Mouse (Mus musculus) heart, embryonic 16.5 days (tissue): ENCODE results near the gene Wnt7b. TPM values are rescaled to one million over a fixed set of nuclear protein-coding genes. Genes with fewer than 3 reads are reported as not detected.

ENCODE experiments used
- ATAC-seq: fragments of 200-750 bp; cut with Nextera tagmentation; replicated peaks from 2 replicates; pipeline ENCODE4 v1.8.0; 2017; ENCODE audit warnings: moderate number of reproducible peaks; ENCODE audit not compliant: insufficient read depth, low FRiP score; ENCODE audit errors: extremely low read depth
- H3K27ac ChIP-seq: fragments of 300-500 bp; sonication (generic); 2 replicates; pipeline ENCODE4 v1.5.1; 2014; ENCODE audit warnings: mild to moderate bottlenecking, low read length, control low read depth, moderate library complexity
- H3K27me3 ChIP-seq: fragments of 300-500 bp; sonication (generic); 2 replicates; pipeline ENCODE4 v1.6.1; 2014; ENCODE audit warnings: low read length, mixed read lengths; ENCODE audit not compliant: control insufficient read depth, insufficient read depth
- H3K36me3 ChIP-seq: fragments of 300-500 bp; sonication (generic); 2 replicates; pipeline ENCODE4 v1.6.1; 2014; ENCODE audit not compliant: control insufficient read depth, insufficient read depth
- H3K4me1 ChIP-seq: fragments of 300-500 bp; sonication (generic); 2 replicates; pipeline ENCODE4 v1.6.1; 2014; ENCODE audit warnings: low read length, mixed read lengths; ENCODE audit not compliant: control insufficient read depth, insufficient read depth
- H3K4me2 ChIP-seq: fragments of 300-500 bp; sonication (generic); 2 replicates; pipeline ENCODE4 v1.6.1; 2014; ENCODE audit warnings: low read depth, mild to moderate bottlenecking, control low read depth, low read length
- H3K4me3 ChIP-seq: fragments of 300-500 bp; sonication (generic); 2 replicates; pipeline ENCODE4 v1.5.1; 2014; ENCODE audit warnings: mild to moderate bottlenecking, control low read depth, low read length
- H3K9ac ChIP-seq: fragments of 300-500 bp; sonication (generic); 2 replicates; pipeline ENCODE4 v1.6.1; 2014; ENCODE audit warnings: low read length, control low read depth
- H3K9me3 ChIP-seq: fragments of 300-500 bp; sonication (generic); replicated peaks from 2 replicates; pipeline ENCODE4 v1.6.1; 2016; ENCODE audit warnings: low read length; ENCODE audit not compliant: control insufficient read depth
- WGBS: fragments of 180-500 bp; shearing (Covaris S2); extraction: QIAGEN DNeasy Blood & Tissue Kit; methylation state at CpG from one replicate; pipeline ENCODE4 v1.1.7; 2014; 5-methylcytosine and 5-hydroxymethylcytosine counted together
- polyA plus RNA-seq: library from polyadenylated mRNA; unstranded; fragments of >200 nt; fragmentation: Nextera tagmentation; extraction: Ambion mirVana; gene quantifications from 2 replicates; pipeline ENCODE4 v1.2.1, GENCODE M21; 2015

Wnt7b gene
- polyA plus RNA-seq = 0.97 and 4.0 TPM in 2 replicates

- Histone ChIP-seq H3K27ac (no peak within 1 kb of the TSS), H3K4me3 (peak within 1 kb of the TSS; percentile 59), H3K9me3 (peaks cover 6% of the 10 kb centered on the region), H3K27me3 (peaks cover 77% of the 10 kb centered on the region), H3K36me3 (no peaks in the 10 kb centered on the region), H3K4me2 (peak within 1 kb of the TSS; percentile 87), H3K4me1 (peaks cover 16% of the 10 kb centered on the region), H3K9ac (peak within 1 kb of the TSS; percentile 4; the same call in 1 of the 2 replicates)
- 3% methylated on average over 19 of the region's 19 CpGs for WGBS
- no peak for ATAC-seq
These were observed at the start of gene Wnt7b for GRCm38 (mm10) chr15:85582356-85582910. TSS of gene Wnt7b (minus strand) at chr15:85582473.

- H3K4me3 ChIP-seq = no peak overlapping the region
- no peaks in the 10 kb centered on the region for H3K9me3 ChIP-seq
- no peak overlapping the region for H3K9ac ChIP-seq
- ATAC-seq = no peak
- H3K27me3 ChIP-seq = peaks cover 4% of the 10 kb centered on the region
- no peak overlapping the region for H3K4me2 ChIP-seq
- H3K27ac ChIP-seq = no peak overlapping the region
- WGBS = 73% methylated on average over 2 of the region's 2 CpGs
- no peaks in the 10 kb centered on the region for H3K36me3 ChIP-seq
- peaks cover 2% of the 10 kb centered on the region; the same call in 1 of the 2 replicates for H3K4me1 ChIP-seq
These were observed 49.3 kb upstream of the Wnt7b start for GRCm38 (mm10) chr15:85631591-85631990.

- Histone ChIP-seq H3K9me3 (no peaks in the 10 kb centered on the region), H3K27me3 (peaks cover 15% of the 10 kb centered on the region), H3K4me3 (no peak overlapping the region), H3K36me3 (no peaks in the 10 kb centered on the region), H3K27ac (no peak overlapping the region), H3K4me1 (peaks cover 9% of the 10 kb centered on the region; the same call in 1 of the 2 replicates), H3K9ac (no peak overlapping the region), H3K4me2 (no peak overlapping the region)
- ATAC-seq = no peak
- 68% methylated on average over 7 of the region's 7 CpGs for WGBS
These were observed 47.8 kb upstream of the Wnt7b start for GRCm38 (mm10) chr15:85629924-85630545.

- Histone ChIP-seq H3K9ac (peak overlapping the region; percentile 78), H3K36me3 (no peaks in the 10 kb centered on the region), H3K27ac (no peak overlapping the region), H3K4me2 (peak overlapping the region; percentile 83), H3K4me3 (peak overlapping the region; percentile 48), H3K27me3 (peaks cover 34% of the 10 kb centered on the region), H3K9me3 (no peaks in the 10 kb centered on the region), H3K4me1 (peaks cover 6% of the 10 kb centered on the region; the same call in 1 of the 2 replicates)
- ATAC-seq = peak; percentile 47; the same call in 1 of the 2 replicates
- WGBS = 4% methylated on average over 54 of the region's 68 CpGs
These were observed 43.5 kb upstream of the Wnt7b start for GRCm38 (mm10) chr15:85625666-85626279.

- Histone ChIP-seq H3K9me3 (peaks cover 3% of the 10 kb centered on the region; the same call in 1 of the 2 replicates), H3K4me3 (no peak overlapping the region), H3K36me3 (no peaks in the 10 kb centered on the region), H3K4me1 (peaks cover 6% of the 10 kb centered on the region; the same call in 1 of the 2 replicates), H3K27ac (no peak overlapping the region), H3K4me2 (no peak overlapping the region), H3K9ac (no peak overlapping the region), H3K27me3 (peaks cover 33% of the 10 kb centered on the region)
- no peak for ATAC-seq
- 68% methylated on average over 13 of the region's 13 CpGs for WGBS
These were observed 39.9 kb upstream of the Wnt7b start for GRCm38 (mm10) chr15:85622213-85622612.

- peak overlapping the region; percentile 47 for H3K4me2 ChIP-seq
- peaks cover 5% of the 10 kb centered on the region; the same call in 1 of the 2 replicates for H3K9me3 ChIP-seq
- peaks cover 14% of the 10 kb centered on the region for H3K27me3 ChIP-seq
- ATAC-seq = no peak
- no peak overlapping the region for H3K4me3 ChIP-seq
- H3K4me1 ChIP-seq = peaks cover 20% of the 10 kb centered on the region
- WGBS = 29% methylated on average over 20 of the region's 21 CpGs
- no peaks in the 10 kb centered on the region for H3K36me3 ChIP-seq
- peak overlapping the region; percentile 20; the same call in 1 of the 2 replicates for H3K27ac ChIP-seq
- H3K9ac ChIP-seq = 0 out of 2 replicates have a peak overlapping the region, but pooled peaks have one; percentile 1
These were observed 33.3 kb upstream of the Wnt7b start for GRCm38 (mm10) chr15:85615537-85616100.

GRCm38 (mm10) chr15:85615075-85615474, 32.8 kb upstream of the Wnt7b start:
- Histone ChIP-seq H3K9me3 (peaks cover 5% of the 10 kb centered on the region; the same call in 1 of the 2 replicates), H3K4me3 (no peak overlapping the region), H3K27ac (no peak overlapping the region), H3K4me2 (peak overlapping the region; percentile 47), H3K36me3 (no peaks in the 10 kb centered on the region), H3K9ac (no peak overlapping the region), H3K4me1 (peaks cover 20% of the 10 kb centered on the region), H3K27me3 (peaks cover 14% of the 10 kb centered on the region)
- ATAC-seq = no peak
- WGBS = 42% methylated on average over 22 of the region's 22 CpGs

GRCm38 (mm10) chr15:85613358-85614266, 31.3 kb upstream of the Wnt7b start:
- no peak for ATAC-seq
- Histone ChIP-seq H3K27ac (no peak overlapping the region), H3K27me3 (peaks cover 14% of the 10 kb centered on the region), H3K9me3 (peaks cover 5% of the 10 kb centered on the region; the same call in 1 of the 2 replicates), H3K4me3 (no peak overlapping the region), H3K36me3 (no peaks in the 10 kb centered on the region), H3K4me1 (peaks cover 20% of the 10 kb centered on the region), H3K9ac (no peak overlapping the region), H3K4me2 (no peak overlapping the region)
- 69% methylated on average over 17 of the region's 17 CpGs for WGBS
